Mouse (Mus musculus) 3T3-L1 (cell line): ENCODE data around the gene Desi1.
A peak's percentile ranks its signal among the peaks of the same experiment; 100 is the strongest.

ENCODE experiments used
- DNase-seq: peaks from one replicate; pipeline ENCODE4 v3.0.0-alpha.2; 2015; ENCODE audit warnings: low read depth, low spot score

Gene Desi1

GRCm38 (mm10) chr15:82033762-82034161, at the start of gene Desi1:
TSS of gene Desi1 (minus strand) at chr15:82033862.
- DNase-seq, result no peak

GRCm38 (mm10) chr15:82081161-82081560, 47.5 kb upstream of the Desi1 start:
- DNase-seq, result no peak

- DNase-seq, result peak; percentile 42
These were observed 46.2 kb upstream of the Desi1 start for GRCm38 (mm10) chr15:82079883-82080282.

- DNase-seq, result no peak
These were observed 39.8 kb upstream of the Desi1 start for GRCm38 (mm10) chr15:82073490-82073889.

GRCm38 (mm10) chr15:82071816-82072469, 38.3 kb upstream of the Desi1 start:
- no peak for DNase-seq

- no peak for DNase-seq
These were observed 36.2 kb upstream of the Desi1 start, which contains the start of gene Mei1 for GRCm38 (mm10) chr15:82069898-82070297. TSS of gene Mei1 (plus strand) at chr15:82069996.

- peak; percentile 88 for DNase-seq
These were observed 31.8 kb upstream of the Desi1 start for GRCm38 (mm10) chr15:82065511-82065910.

- DNase-seq, result no peak
These were observed 30.2 kb upstream of the Desi1 start for GRCm38 (mm10) chr15:82063909-82064308.

GRCm38 (mm10) chr15:82058719-82059201, 25.1 kb upstream of the Desi1 start, which contains the start of gene 4930407I10Rik:
TSS of gene 4930407I10Rik (plus strand) at chr15:82059151.
- no peak for DNase-seq

- DNase-seq, result peak; percentile 54
These were observed 18.9 kb upstream of the Desi1 start for GRCm38 (mm10) chr15:82052544-82052943.

- DNase-seq, result peak; percentile 88
These were observed 13.6 kb upstream of the Desi1 start, which contains the start of gene Snu13 for GRCm38 (mm10) chr15:82047080-82047883. TSS of gene Snu13 (minus strand) at chr15:82047598.

GRCm38 (mm10) chr15:82046246-82046891, 12.7 kb upstream of the Desi1 start:
- DNase-seq, result peak; percentile 28

- peak; percentile 80 for DNase-seq
These were observed 10.6 kb upstream of the Desi1 start for GRCm38 (mm10) chr15:82044166-82044784.

- DNase-seq, result peak; percentile 77
These were observed 7.0 kb upstream of the Desi1 start for GRCm38 (mm10) chr15:82040650-82041049.

GRCm38 (mm10) chr15:82035904-82036689, 2.4 kb upstream of the Desi1 start:
- DNase-seq, result no peak

GRCm38 (mm10) chr15:82032386-82032785, 1.3 kb downstream of the Desi1 start:
- no peak for DNase-seq

- no peak for DNase-seq
These were observed 5.9 kb downstream of the Desi1 start for GRCm38 (mm10) chr15:82027726-82028125.

- DNase-seq, result no peak
These were observed 6.4 kb downstream of the Desi1 start for GRCm38 (mm10) chr15:82027276-82027675.

- DNase-seq, result no peak
These were observed 9.6 kb downstream of the Desi1 start for GRCm38 (mm10) chr15:82023965-82024635.

- DNase-seq, result peak; percentile 25
These were observed 11.1 kb downstream of the Desi1 start for GRCm38 (mm10) chr15:82022535-82023088.
